Mouse (Mus musculus): Measurements from ENCODE around the gene Nkx6-2. TPM values are rescaled to one million over a fixed set of nuclear protein-coding genes. Genes with fewer than 3 reads are reported as not detected.

Nkx6-2 gene
- polyA plus RNA-seq, 1 experiment from 2014 or later = 6.4 TPM

DNA sequence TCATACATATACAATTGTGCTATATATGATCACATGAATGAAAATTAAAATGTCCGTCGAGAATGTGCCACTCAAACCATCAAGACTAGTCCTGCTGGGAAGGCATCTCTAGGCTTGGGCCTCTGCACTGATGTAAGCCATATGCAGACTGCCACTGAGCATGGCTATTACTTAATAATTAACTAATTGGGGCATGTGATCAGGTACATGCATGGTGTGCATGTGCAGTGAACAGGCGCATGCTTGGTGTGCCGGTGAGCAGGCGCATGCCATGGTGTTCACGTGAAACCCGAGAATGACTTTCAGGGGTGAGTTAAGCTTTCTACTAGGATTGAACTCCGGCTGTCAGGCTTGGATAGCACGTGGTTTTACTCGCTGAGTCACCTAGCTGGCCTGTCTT lies 22.9 kb downstream of the Nkx6-2 start:
- H3K4me2 ChIP-seq (replicated peaks; ENCODE audit: low read depth, low read length) = no peak overlapping the region
- ATAC-seq (ENCODE audit: insufficient number of reproducible peaks, insufficient read depth, low FRiP score, low read depth) = no peak
- H3K9me3 ChIP-seq (ENCODE audit: control insufficient read depth, low read depth, low read length) = no peaks in the 10 kb centered on the region
- H3K4me3 ChIP-seq (ENCODE audit: low read depth, low read length) = no peak overlapping the region
- H3K27ac ChIP-seq (ENCODE audit: low read length) = no peak overlapping the region
- WGBS = 90% methylated on average over 10 of the region's 10 CpGs
- H3K4me1 ChIP-seq (ENCODE audit: control insufficient read depth, insufficient read depth, low read length) = no peaks in the 10 kb centered on the region
- H3K9ac ChIP-seq (replicated peaks; ENCODE audit: low read depth, low read length) = no peak overlapping the region
- no peaks in the 10 kb centered on the region for H3K27me3 ChIP-seq (ENCODE audit: control insufficient read depth, insufficient read depth, low read length)
- peaks cover 8% of the 10 kb centered on the region; the same call in 1 of the 2 replicates for H3K36me3 ChIP-seq (ENCODE audit: control insufficient read depth, insufficient read depth, low read length)

DNA sequence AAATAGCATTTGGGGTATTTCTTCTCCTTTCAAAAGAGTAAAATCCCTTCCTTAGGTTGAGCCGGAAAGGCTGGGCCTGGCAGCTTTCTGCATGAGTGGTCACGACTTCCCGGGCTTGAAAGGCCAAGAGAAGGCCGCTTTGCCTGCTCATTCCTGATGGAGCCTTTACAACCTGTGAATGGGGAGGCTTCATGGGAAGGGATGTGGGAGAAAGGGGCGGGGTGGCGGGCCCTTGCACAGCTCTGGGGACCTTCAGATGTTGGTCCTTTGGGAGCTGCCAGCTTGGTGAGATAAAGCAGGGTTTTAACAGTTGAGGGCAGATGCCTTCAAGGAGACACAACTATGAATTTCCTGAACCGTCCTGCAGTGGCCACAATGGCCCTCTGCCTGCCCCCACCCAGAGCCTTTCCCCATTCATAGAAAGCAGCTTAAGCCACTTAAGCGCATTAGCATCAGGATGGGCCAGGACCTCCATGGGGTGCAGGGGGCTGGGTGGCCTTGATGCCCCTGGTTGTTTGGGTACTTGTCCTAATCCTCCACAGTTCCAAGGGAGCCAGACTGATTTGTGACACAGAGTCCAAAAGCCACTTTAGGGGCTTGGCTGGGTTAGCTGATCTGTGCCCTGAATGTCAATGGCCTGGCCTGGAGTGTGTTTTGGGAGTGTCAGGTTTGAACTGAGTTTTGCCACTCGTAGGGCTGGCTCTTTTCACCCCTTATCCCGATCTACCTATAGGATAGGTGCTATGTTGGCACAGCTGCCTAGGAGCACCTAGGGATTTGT lies 25.7 kb downstream of the Nkx6-2 start:
- ATAC-seq (ENCODE audit: insufficient number of reproducible peaks, insufficient read depth, low FRiP score, low read depth) = no peak
- no peak overlapping the region for H3K4me2 ChIP-seq (replicated peaks; ENCODE audit: low read depth, low read length)
- H3K4me3 ChIP-seq (ENCODE audit: low read depth, low read length) = no peak overlapping the region
- no peaks in the 10 kb centered on the region for H3K27me3 ChIP-seq (ENCODE audit: control insufficient read depth, insufficient read depth, low read length)
- no peaks in the 10 kb centered on the region for H3K9me3 ChIP-seq (ENCODE audit: control insufficient read depth, low read depth, low read length)
- no peaks in the 10 kb centered on the region for H3K4me1 ChIP-seq (ENCODE audit: control insufficient read depth, insufficient read depth, low read length)
- WGBS = 57% methylated on average over 10 of the region's 10 CpGs
- no peak overlapping the region for H3K9ac ChIP-seq (replicated peaks; ENCODE audit: low read depth, low read length)
- peaks cover 8% of the 10 kb centered on the region; the same call in 1 of the 2 replicates for H3K36me3 ChIP-seq (ENCODE audit: control insufficient read depth, insufficient read depth, low read length)
- H3K27ac ChIP-seq (ENCODE audit: low read length) = no peak overlapping the region

DNA sequence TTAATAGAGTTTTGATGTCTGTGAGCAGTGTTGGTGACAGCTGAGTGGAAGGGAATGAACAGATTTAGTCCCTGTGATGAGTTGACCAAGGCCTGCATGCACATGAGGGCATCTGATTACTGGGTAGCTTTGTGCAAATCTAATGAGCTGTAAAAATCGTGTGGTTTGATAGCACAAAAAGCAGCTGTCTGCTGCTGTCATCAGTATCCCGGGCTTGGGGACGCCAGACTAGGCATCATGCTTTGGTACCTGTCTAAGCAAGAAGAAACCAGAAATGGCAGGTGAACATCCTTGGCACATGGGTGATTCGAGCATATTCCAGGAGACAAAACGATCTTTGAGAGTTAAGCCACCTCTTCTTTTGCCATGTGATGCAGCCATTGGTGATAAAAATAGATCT lies 26.3 kb downstream of the Nkx6-2 start:
- Histone ChIP-seq H3K4me2 (replicated peaks; ENCODE audit: low read depth, low read length) (no peak overlapping the region), H3K27ac (ENCODE audit: low read length) (no peak overlapping the region), H3K4me3 (ENCODE audit: low read depth, low read length) (no peak overlapping the region), H3K9ac (replicated peaks; ENCODE audit: low read depth, low read length) (no peak overlapping the region), H3K9me3 (ENCODE audit: control insufficient read depth, low read depth, low read length) (no peaks in the 10 kb centered on the region), H3K27me3 (ENCODE audit: control insufficient read depth, insufficient read depth, low read length) (no peaks in the 10 kb centered on the region), H3K4me1 (ENCODE audit: control insufficient read depth, insufficient read depth, low read length) (no peaks in the 10 kb centered on the region), H3K36me3 (ENCODE audit: control insufficient read depth, insufficient read depth, low read length) (peaks cover 6% of the 10 kb centered on the region; the same call in 1 of the 2 replicates)
- ATAC-seq (ENCODE audit: insufficient number of reproducible peaks, insufficient read depth, low FRiP score, low read depth) = no peak
- 75% methylated on average over 5 of the region's 5 CpGs for WGBS

DNA sequence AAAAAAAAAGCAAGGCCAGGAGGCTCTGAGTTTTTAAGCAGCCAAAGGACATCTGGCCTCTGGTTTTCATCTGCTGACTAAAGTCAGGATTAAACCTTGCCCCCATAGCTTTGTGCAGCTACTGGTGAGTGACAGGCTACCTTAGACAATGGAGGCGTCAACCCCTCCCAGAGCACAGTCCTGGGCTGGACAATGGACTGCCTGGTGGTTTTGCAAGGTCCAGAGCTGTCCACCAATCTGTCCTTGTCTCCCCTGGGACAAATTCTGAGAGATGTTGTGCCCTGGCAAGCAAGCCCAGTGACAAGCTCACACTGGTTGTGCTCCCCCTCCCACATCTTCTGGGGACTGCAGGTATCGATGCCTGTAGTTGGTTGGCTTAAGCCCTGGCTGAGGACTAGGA lies 31.1 kb downstream of the Nkx6-2 start:
- H3K4me2 ChIP-seq (replicated peaks; ENCODE audit: low read depth, low read length) = no peak overlapping the region
- H3K4me1 ChIP-seq (ENCODE audit: control insufficient read depth, insufficient read depth, low read length) = no peaks in the 10 kb centered on the region
- no peak overlapping the region for H3K27ac ChIP-seq (ENCODE audit: low read length)
- no peak for ATAC-seq (ENCODE audit: insufficient number of reproducible peaks, insufficient read depth, low FRiP score, low read depth)
- WGBS = 84% methylated on average over 2 of the region's 2 CpGs
- H3K9ac ChIP-seq (replicated peaks; ENCODE audit: low read depth, low read length) = no peak overlapping the region
- no peak overlapping the region for H3K4me3 ChIP-seq (ENCODE audit: low read depth, low read length)
- H3K27me3 ChIP-seq (ENCODE audit: control insufficient read depth, insufficient read depth, low read length) = no peaks in the 10 kb centered on the region
- H3K9me3 ChIP-seq (ENCODE audit: control insufficient read depth, low read depth, low read length) = no peaks in the 10 kb centered on the region
- 0 out of 2 replicates have a peak, but pooled peaks cover 4% of the 10 kb centered on the region for H3K36me3 ChIP-seq (ENCODE audit: control insufficient read depth, insufficient read depth, low read length)

DNA sequence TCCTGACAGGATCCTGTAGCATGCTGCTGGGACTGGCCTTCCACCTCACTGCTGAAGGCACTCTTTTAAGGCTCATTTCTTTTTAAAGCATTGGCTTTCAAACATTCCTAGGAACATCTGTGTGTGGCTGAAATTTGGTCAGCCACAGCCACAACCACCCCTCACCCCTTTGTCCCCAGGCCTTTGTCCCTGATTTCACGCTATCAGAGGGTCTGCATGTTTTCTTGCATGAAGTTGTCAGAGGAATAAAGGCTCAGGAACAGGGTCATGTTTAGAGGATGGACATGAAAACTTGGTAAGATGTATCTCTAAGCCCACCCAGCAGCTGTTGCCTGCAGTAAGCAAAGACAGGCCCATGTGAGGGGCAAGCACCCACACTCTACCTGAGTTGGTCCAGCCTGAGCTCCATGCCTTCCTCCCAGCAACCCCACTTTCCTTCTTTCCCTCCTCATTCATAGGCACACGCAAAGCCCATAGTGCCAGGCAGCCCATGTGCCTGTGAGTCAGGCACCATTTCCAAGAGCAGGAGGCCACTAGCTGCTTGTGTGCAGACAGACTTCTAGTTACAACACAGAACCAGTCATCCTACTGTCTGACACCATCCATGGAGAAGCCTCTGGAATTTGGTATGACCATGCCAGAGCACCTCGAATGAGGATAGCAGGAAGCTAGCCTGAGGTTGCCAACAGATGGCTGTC lies 32.4 kb downstream of the Nkx6-2 start:
- 0 out of 2 replicates have a peak, but pooled peaks cover 4% of the 10 kb centered on the region for H3K36me3 ChIP-seq (ENCODE audit: control insufficient read depth, insufficient read depth, low read length)
- H3K4me1 ChIP-seq (ENCODE audit: control insufficient read depth, insufficient read depth, low read length) = no peaks in the 10 kb centered on the region
- no peaks in the 10 kb centered on the region for H3K9me3 ChIP-seq (ENCODE audit: control insufficient read depth, low read depth, low read length)
- H3K4me3 ChIP-seq (ENCODE audit: low read depth, low read length) = no peak overlapping the region
- H3K9ac ChIP-seq (replicated peaks; ENCODE audit: low read depth, low read length) = no peak overlapping the region
- ATAC-seq (ENCODE audit: insufficient number of reproducible peaks, insufficient read depth, low FRiP score, low read depth) = no peak
- H3K4me2 ChIP-seq (replicated peaks; ENCODE audit: low read depth, low read length) = no peak overlapping the region
- 90% methylated on average over 3 of the region's 3 CpGs for WGBS
- H3K27me3 ChIP-seq (ENCODE audit: control insufficient read depth, insufficient read depth, low read length) = no peaks in the 10 kb centered on the region
- H3K27ac ChIP-seq (ENCODE audit: low read length) = no peak overlapping the region

DNA sequence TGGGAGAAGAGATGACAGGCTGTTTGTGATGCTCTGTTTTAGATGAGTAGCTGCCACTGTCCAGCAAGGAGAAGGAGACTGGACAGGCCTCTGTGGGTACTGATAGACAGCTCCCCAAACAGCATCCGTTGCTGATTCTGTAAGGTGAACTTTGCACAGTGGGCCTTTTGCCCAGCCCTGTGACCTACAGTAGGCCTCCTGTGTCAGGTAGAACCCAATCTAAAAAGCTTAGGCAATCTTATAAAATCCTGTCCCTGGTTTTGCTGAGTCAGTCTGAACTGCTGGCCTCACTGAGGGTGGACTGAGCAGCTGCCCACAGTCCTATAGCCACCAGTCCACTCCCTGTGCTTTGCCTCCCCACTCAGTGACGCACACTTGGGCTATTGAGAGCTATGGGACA lies 35.3 kb downstream of the Nkx6-2 start:
- no peaks in the 10 kb centered on the region for H3K27me3 ChIP-seq (ENCODE audit: control insufficient read depth, insufficient read depth, low read length)
- no peak overlapping the region for H3K4me2 ChIP-seq (replicated peaks; ENCODE audit: low read depth, low read length)
- no peaks in the 10 kb centered on the region for H3K4me1 ChIP-seq (ENCODE audit: control insufficient read depth, insufficient read depth, low read length)
- no peaks in the 10 kb centered on the region for H3K9me3 ChIP-seq (ENCODE audit: control insufficient read depth, low read depth, low read length)
- no peak for ATAC-seq (ENCODE audit: insufficient number of reproducible peaks, insufficient read depth, low FRiP score, low read depth)
- no peak overlapping the region for H3K9ac ChIP-seq (replicated peaks; ENCODE audit: low read depth, low read length)
- H3K27ac ChIP-seq (ENCODE audit: low read length) = no peak overlapping the region
- WGBS = 90% methylated on average over 2 of the region's 2 CpGs
- H3K4me3 ChIP-seq (ENCODE audit: low read depth, low read length) = no peak overlapping the region
- 0 out of 2 replicates have a peak, but pooled peaks cover 4% of the 10 kb centered on the region for H3K36me3 ChIP-seq (ENCODE audit: control insufficient read depth, insufficient read depth, low read length)

DNA sequence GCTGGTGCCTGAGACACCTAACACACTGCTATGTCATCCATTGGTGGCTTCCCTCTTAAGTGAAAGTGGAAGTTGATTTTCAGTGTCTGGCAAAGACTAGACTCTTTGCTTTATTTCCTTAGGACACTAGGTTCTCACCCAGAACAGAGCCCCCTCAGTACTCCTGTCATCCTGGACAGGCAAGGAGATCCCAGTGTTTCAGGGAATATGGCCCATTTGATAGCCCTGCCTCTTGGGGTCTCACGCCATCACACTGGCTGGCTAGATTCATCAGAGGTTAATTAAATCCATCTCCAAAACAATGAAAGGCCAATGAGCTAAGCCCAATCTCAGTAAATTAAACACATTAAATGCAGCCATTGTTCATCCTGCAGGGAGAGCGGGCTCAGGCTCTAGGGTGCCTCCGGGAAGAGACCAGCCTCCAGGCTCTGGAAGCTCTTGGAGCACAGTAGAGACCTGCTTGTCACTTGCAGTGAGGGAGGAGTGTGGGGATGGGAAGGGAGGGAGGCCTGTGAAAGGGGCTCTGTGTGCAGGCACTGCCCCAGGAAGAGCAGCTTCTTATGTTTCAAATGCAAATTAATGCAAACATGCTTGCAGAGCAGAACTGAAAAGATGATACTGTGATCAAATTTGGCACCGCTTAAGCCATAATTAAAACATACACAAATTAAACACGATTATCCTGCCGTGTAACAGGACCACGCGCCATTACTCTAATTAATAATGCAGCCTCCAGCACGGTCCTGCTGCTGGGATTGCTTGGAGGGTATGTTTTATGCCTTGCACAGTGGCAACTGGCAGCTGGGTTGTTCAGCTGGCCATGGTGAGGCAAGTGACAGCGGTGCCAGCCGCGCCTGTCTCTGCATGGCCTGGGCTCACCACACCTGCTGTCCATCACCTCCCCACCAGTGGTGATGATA lies 37.6 kb downstream of the Nkx6-2 start:
- 72% methylated on average over 12 of the region's 12 CpGs for WGBS
- H3K27me3 ChIP-seq (ENCODE audit: control insufficient read depth, insufficient read depth, low read length) = no peaks in the 10 kb centered on the region
- H3K27ac ChIP-seq (ENCODE audit: low read length) = no peak overlapping the region
- H3K4me3 ChIP-seq (ENCODE audit: low read depth, low read length) = no peak overlapping the region
- H3K9me3 ChIP-seq (ENCODE audit: control insufficient read depth, low read depth, low read length) = no peaks in the 10 kb centered on the region
- no peak overlapping the region for H3K9ac ChIP-seq (replicated peaks; ENCODE audit: low read depth, low read length)
- H3K4me1 ChIP-seq (ENCODE audit: control insufficient read depth, insufficient read depth, low read length) = no peaks in the 10 kb centered on the region
- no peak for ATAC-seq (ENCODE audit: insufficient number of reproducible peaks, insufficient read depth, low FRiP score, low read depth)
- H3K36me3 ChIP-seq (ENCODE audit: control insufficient read depth, insufficient read depth, low read length) = peaks cover 2% of the 10 kb centered on the region
- H3K4me2 ChIP-seq (replicated peaks; ENCODE audit: low read depth, low read length) = no peak overlapping the region

DNA sequence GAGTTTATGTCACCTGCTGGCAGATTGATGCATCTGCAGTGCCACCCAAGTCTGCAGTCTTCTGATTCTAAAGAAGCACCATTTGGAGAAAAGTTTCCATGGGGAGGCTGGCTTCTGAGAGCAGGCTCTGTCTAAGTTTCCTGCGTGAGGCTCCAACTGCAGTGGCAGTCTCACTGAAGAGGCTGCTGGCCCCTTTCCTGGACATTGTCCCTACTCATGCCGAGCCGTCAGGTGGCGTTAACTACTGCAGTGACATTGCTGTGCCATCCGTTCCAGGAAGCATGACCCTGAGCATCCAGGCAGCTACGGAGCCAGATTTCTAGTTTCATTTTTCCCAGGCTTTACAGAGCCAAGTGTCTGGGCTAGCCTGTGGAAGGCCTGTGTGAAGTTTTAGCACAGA lies 41.2 kb downstream of the Nkx6-2 start:
- Histone ChIP-seq H3K27me3 (ENCODE audit: control insufficient read depth, insufficient read depth, low read length) (no peaks in the 10 kb centered on the region), H3K36me3 (ENCODE audit: control insufficient read depth, insufficient read depth, low read length) (peaks cover 3% of the 10 kb centered on the region), H3K4me2 (replicated peaks; ENCODE audit: low read depth, low read length) (no peak overlapping the region), H3K4me1 (ENCODE audit: control insufficient read depth, insufficient read depth, low read length) (no peaks in the 10 kb centered on the region), H3K27ac (ENCODE audit: low read length) (no peak overlapping the region), H3K9ac (replicated peaks; ENCODE audit: low read depth, low read length) (no peak overlapping the region), H3K4me3 (ENCODE audit: low read depth, low read length) (no peak overlapping the region), H3K9me3 (ENCODE audit: control insufficient read depth, low read depth, low read length) (no peaks in the 10 kb centered on the region)
- no peak for ATAC-seq (ENCODE audit: insufficient number of reproducible peaks, insufficient read depth, low FRiP score, low read depth)
- 87% methylated on average over 6 of the region's 6 CpGs for WGBS

Data from stomach, embryonic 14.5 days (tissue).